Mouse (Mus musculus) CH12.LX (cell line): ENCODE data around the gene Coro6. TPM values are rescaled to one million over a fixed set of nuclear protein-coding genes. Genes with fewer than 3 reads are reported as not detected.

Experiments used
- DNase-seq: peaks from one replicate; pipeline ENCODE4 v3.0.0-alpha.2; 2013; ENCODE audit errors: extremely low read depth
- H3K27ac ChIP-seq: 2 replicates; pipeline ENCODE4 v1.5.1; 2012; ENCODE audit warnings: low read depth, mild to moderate bottlenecking, control low read depth, moderate library complexity; ENCODE audit not compliant: insufficient read depth
- H3K27me3 ChIP-seq: replicated peaks from 2 replicates; pipeline ENCODE3; 2012; ENCODE audit warnings: inconsistent platforms
- H3K36me3 ChIP-seq, 2 experiments: replicated peaks in 1 of 2; 2 replicates each; pipeline versions ENCODE3 to v1.6.1; 2012; ENCODE audit warnings: inconsistent platforms in 1 of 2, low read length in 1 of 2, mild to moderate bottlenecking in 1 of 2, mixed read lengths in 1 of 2, moderate library complexity in 1 of 2; ENCODE audit not compliant: control insufficient read depth in 1 of 2, insufficient read depth in 1 of 2
- H3K4me1 ChIP-seq, 2 experiments: 2 replicates each; pipeline ENCODE4 v1.6.1; 2012; ENCODE audit warnings: inconsistent platforms in 1 of 2, moderate library complexity in 1 of 2; ENCODE audit not compliant: insufficient read depth in 2 of 2, control insufficient read depth in 1 of 2
- H3K4me2 ChIP-seq: 2 replicates; pipeline ENCODE4 v1.6.1; 2012; ENCODE audit warnings: low read depth, mild to moderate bottlenecking, control low read depth; ENCODE audit not compliant: poor library complexity, insufficient read depth, severe bottlenecking
- H3K4me3 ChIP-seq, 3 experiments: fragments of 150-350 bp in 1 of 3; sonication (generic) in 1 of 3; replicated peaks in 1 of 3; 2 replicates each; pipeline versions ENCODE3 to v1.5.1; 2011 to 2012; ENCODE audit warnings: low read depth in 2 of 3, low read length in 2 of 3, mild to moderate bottlenecking in 2 of 3, moderate library complexity in 2 of 3, control low read depth in 1 of 3, improper control_type of control experiment in 1 of 3, inconsistent platforms in 1 of 3, mixed read lengths in 1 of 3; ENCODE audit not compliant: poor library complexity in 1 of 3
- H3K79me2 ChIP-seq: replicated peaks from 2 replicates; pipeline ENCODE4 v1.6.1; 2012; ENCODE audit warnings: mild to moderate bottlenecking, moderate library complexity; ENCODE audit not compliant: control insufficient read depth, poor library complexity, insufficient read depth, severe bottlenecking; ENCODE audit errors: extremely low read depth
- H3K9ac ChIP-seq: 2 replicates; pipeline ENCODE4 v1.6.1; 2012; ENCODE audit warnings: low read depth, mild to moderate bottlenecking, control low read depth, moderate library complexity; ENCODE audit not compliant: insufficient read depth
- H3K9me3 ChIP-seq: replicated peaks from 2 replicates; pipeline ENCODE3; 2012; ENCODE audit warnings: low read length, inconsistent platforms, mixed read lengths
- BHLHE40 ChIP-seq: IDR thresholded peaks from 2 replicates; pipeline ENCODE4 v1.6.1; 2011; ENCODE audit warnings: mild to moderate bottlenecking, low read depth, low read length, improper control_type of control experiment
- CHD1 ChIP-seq: IDR thresholded peaks from 2 replicates; pipeline ENCODE4 v1.6.1; 2012; ENCODE audit warnings: low read depth, low read length, improper control_type of control experiment, inconsistent platforms
- CHD2 ChIP-seq: IDR thresholded peaks from 2 replicates; pipeline ENCODE4 v1.6.1; 2011; ENCODE audit warnings: low read length, improper control_type of control experiment
- CTCF ChIP-seq, 2 experiments: IDR thresholded peaks in 1 of 2; conservative IDR thresholded peaks in 1 of 2; 2 replicates each; pipeline ENCODE4 v1.5.1; 2011 to 2012; ENCODE audit warnings: low read depth in 2 of 2, low read length in 2 of 2, improper control_type of control experiment in 1 of 2, inconsistent platforms in 1 of 2, mild to moderate bottlenecking in 1 of 2, moderate library complexity in 1 of 2
- ELF1 ChIP-seq: IDR thresholded peaks from 2 replicates; pipeline ENCODE4 v1.6.1; 2014; ENCODE audit warnings: low read depth, mild to moderate bottlenecking, inconsistent platforms, low read length, improper control_type of control experiment
- EP300 ChIP-seq: IDR thresholded peaks from 2 replicates; pipeline ENCODE4 v1.6.1; 2011; ENCODE audit warnings: low read length, improper control_type of control experiment
- GABPA ChIP-seq: IDR thresholded peaks from 2 replicates; pipeline ENCODE4 v1.6.1; 2012; ENCODE audit warnings: low read depth, low read length, improper control_type of control experiment, inconsistent platforms; ENCODE audit not compliant: insufficient replicate concordance
- HCFC1 ChIP-seq: IDR thresholded peaks from 2 replicates; pipeline ENCODE4 v1.6.1; 2012; ENCODE audit warnings: low read depth, mild to moderate bottlenecking, inconsistent platforms, low read length, improper control_type of control experiment
- MAX ChIP-seq: IDR thresholded peaks from 2 replicates; pipeline ENCODE4 v1.6.1; 2011; ENCODE audit warnings: low read length, improper control_type of control experiment
- MEF2A ChIP-seq: IDR thresholded peaks from 2 replicates; pipeline ENCODE4 v1.6.1; 2014; ENCODE audit warnings: low read depth, mild to moderate bottlenecking, inconsistent platforms, low read length, improper control_type of control experiment, borderline replicate concordance
- PAX5 ChIP-seq: IDR thresholded peaks from 2 replicates; pipeline ENCODE4 v1.6.1; 2012; ENCODE audit warnings: low read length, inconsistent platforms, mixed read lengths
- RCOR1 ChIP-seq: conservative IDR thresholded peaks from 2 replicates; pipeline ENCODE4 v1.6.1; 2012; ENCODE audit warnings: low read depth, mild to moderate bottlenecking, inconsistent platforms, low read length, improper control_type of control experiment
- TBP ChIP-seq: conservative IDR thresholded peaks from 2 replicates; pipeline ENCODE4 v1.6.1; 2011; ENCODE audit warnings: low read depth, low read length, improper control_type of control experiment
- USF1 ChIP-seq: IDR thresholded peaks from 2 replicates; pipeline ENCODE4 v1.6.1; 2014; ENCODE audit warnings: low read depth, mild to moderate bottlenecking, inconsistent platforms, low read length, improper control_type of control experiment
- USF2 ChIP-seq: conservative IDR thresholded peaks from 2 replicates; pipeline ENCODE4 v1.6.1; 2011; ENCODE audit warnings: low read depth, low read length, improper control_type of control experiment
- dilution Hi-C: fragments of 300-500 bp; cut with MboI; formaldehyde crosslinking; loops from 2 replicates; pipeline ENCODE4 v1.14.3; 2020; ENCODE audit warnings: low sequenced_read_pairs; ENCODE audit not compliant: extremely low pct_unique_long_range_greater_than_20kb, extremely low pct_ligation_motif_present
- in situ Hi-C: fragments of 300-500 bp; cut with MboI; formaldehyde crosslinking; loops from 3 replicates; pipeline ENCODE4 v1.14.3; 2019; ENCODE audit warnings: low sequenced_read_pairs, low pct_ligation_motif_present, low pct_unique_long_range_greater_than_20kb, mixed read lengths
- polyA plus RNA-seq: library from polyadenylated mRNA; unstranded; fragments of >175 nt; gene quantifications from 2 replicates; pipeline ENCODE4 v1.2.1, GENCODE M21; 2012; ENCODE audit warnings: low read depth; ENCODE audit not compliant: insufficient read length
- total RNA-seq, 2 experiments: library from RNA; depleted of rRNA; stranded (reverse); fragments of 300-350 nt in 1 of 2; fragments of >200 nt in 1 of 2; gene quantifications; 2 replicates each; pipeline ENCODE4 v1.2.3; 2012 to 2014

Coro6 gene
- total and polyA plus RNA-seq, 3 experiments = 0.25 to 0.39 TPM; not detected in 1

DNA sequence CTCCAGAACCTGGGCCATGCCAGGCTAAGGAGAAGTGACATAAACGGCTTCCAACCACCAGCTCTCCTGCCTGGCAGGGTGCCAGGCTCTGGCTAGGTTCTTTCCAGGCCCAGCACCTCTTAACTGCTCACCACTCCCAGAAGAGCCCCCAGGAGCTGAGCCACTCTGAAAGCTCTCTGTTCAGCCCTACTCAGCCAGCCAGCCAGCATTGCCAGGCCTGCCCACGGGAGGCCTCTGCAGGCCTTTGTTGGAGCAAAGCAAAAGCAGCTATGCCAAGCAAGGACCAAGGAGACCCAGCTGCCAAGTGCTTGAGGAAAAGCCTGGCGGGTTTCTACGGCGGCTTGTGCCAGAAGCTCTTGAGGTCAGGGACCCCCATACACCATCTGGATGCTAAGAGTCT is 24.6 kb downstream of the Coro6 start:
- H3K4me1 ChIP-seq = peaks cover 6 to 33% of the 10 kb centered on the region in 2 experiments; a peak in 3 of 4 replicates
- no peak overlapping the region for H3K4me3 ChIP-seq
- in situ Hi-C loops = no loop called here
- H3K4me2 ChIP-seq = no peak overlapping the region
- no peak overlapping the region for H3K27ac ChIP-seq
- TF ChIP-seq USF2 (no peak), CHD1 (no peak), PAX5 (no peak), EP300 (no peak), CTCF (conservative IDR thresholded peaks at IDR 0.05 in 1 of 2, IDR thresholded peaks at IDR 0.05 in 1 of 2; ENCODE audit: low read depth in 2 of 2, low read length in 2 of 2) (no peak), TBP (no peak), CHD2 (no peak), HCFC1 (no peak), RCOR1 (no peak), GABPA (no peak), USF1 (no peak)
- no peak for DNase-seq
- no peaks in the 10 kb centered on the region for H3K9me3 ChIP-seq
- no peaks in the 10 kb centered on the region for H3K79me2 ChIP-seq
- H3K9ac ChIP-seq = no peak overlapping the region
- H3K27me3 ChIP-seq = peaks cover 49% of the 10 kb centered on the region
- dilution Hi-C loops = no loop called here
- no peaks in the 10 kb centered on the region for H3K36me3 ChIP-seq

- peak overlapping the region; percentile 31 for H3K9ac ChIP-seq
- no peak for DNase-seq
- H3K79me2 ChIP-seq = peaks cover 7% of the 10 kb centered on the region
- peak overlapping the region; percentile 83 for H3K4me2 ChIP-seq
- H3K36me3 ChIP-seq = no peaks in the 10 kb centered on the region
- peak overlapping the region; percentile 15 to 62 (median 53) for H3K4me3 ChIP-seq
- no peak overlapping the region for H3K27ac ChIP-seq
- peaks cover 48% of the 10 kb centered on the region for H3K27me3 ChIP-seq
- in situ Hi-C loops (no loop called here), dilution Hi-C loops (no loop called here)
- peaks cover 6 to 29% of the 10 kb centered on the region in 2 experiments; a peak in 3 of 4 replicates for H3K4me1 ChIP-seq
- no peaks in the 10 kb centered on the region for H3K9me3 ChIP-seq
- TF ChIP-seq BHLHE40 (no peak), MAX (0 out of 2 replicates have a peak, but pooled peaks have one; percentile 24), MEF2A (no peak), ELF1 (no peak)
These were observed 26.8 kb downstream of the Coro6 start for GRCm38 (mm10) chr11:77488771-77489581.
